ENCODE assay signal across 8 mouse cellular contexts in genomic region chr9:121316621-121317405, GRCm38 (mm10). TPM values are rescaled to one million over a fixed set of nuclear protein-coding genes. Genes with fewer than 3 reads are reported as not detected.
A peak's percentile ranks its signal among the peaks of the same experiment; 100 is the strongest.
DNase-seq lines count a peak whose midpoint lies in the region; ATAC-seq lines count a peak whose summit lies in the region.

No protein-coding gene starts in this region.

- H3K4me1 ChIP-seq in liver, embryonic 16.5 days (ENCODE audit: control insufficient read depth, low read depth, low read length): peaks cover 15% of the 10 kb centered on the region

- H3K27me3 ChIP-seq in liver, embryonic 16.5 days (ENCODE audit: control insufficient read depth, insufficient read depth, low read depth, low read length): no peaks in the 10 kb centered on the region

- H3K4me2 ChIP-seq in liver, embryonic 16.5 days (ENCODE audit: low read depth, low read length): no peak overlapping the region

- no peaks in the 10 kb centered on the region for H3K9me3 ChIP-seq in liver, embryonic 16.5 days (replicated peaks; ENCODE audit: control insufficient read depth, low read length)

- H3K4me3 ChIP-seq in liver, embryonic 16.5 days (ENCODE audit: low read depth, low read length): no peak overlapping the region

- no peak overlapping the region for H3K9ac ChIP-seq in liver, embryonic 16.5 days (ENCODE audit: low read depth, low read length)

- H3K27ac ChIP-seq in liver, embryonic 16.5 days (ENCODE audit: low read length): peak overlapping the region; percentile 58

- peak; percentile 33; the same call in 1 of the 2 replicates for ATAC-seq in liver, embryonic 16.5 days (ENCODE audit: low read depth)
- ATAC-seq in neutrophil, adult 5-6 weeks (ENCODE audit: extremely low read depth, insufficient number of reproducible peaks, low FRiP score, poor library complexity, severe bottlenecking): peak; percentile 49

- 34% methylated on average over 12 of the region's 12 CpGs for WGBS in liver, embryonic 16.5 days (ENCODE audit: insufficient replicate concordance)

- no peaks in the 10 kb centered on the region for H3K36me3 ChIP-seq in liver, embryonic 16.5 days (ENCODE audit: control insufficient read depth, insufficient read depth)

- DNase-seq in B cell, adult 2 months: peak; percentile 44 to 46
- DNase-seq in Muller cell, postnatal 12 days (ENCODE audit: inconsistent ontology term): peak; percentile 56
- DNase-seq in fibroblast of lung, adult 2 months (ENCODE audit: low read depth): peak; percentile 43
- DNase-seq in heart, postnatal 10 days: peak; percentile 76 to 79
- no peak for DNase-seq in layer of hippocampus, postnatal 10 days (ENCODE audit: low spot score in 2 of 2)
- no peak for DNase-seq in left cerebral cortex, adult 11 months (ENCODE audit: low spot score)

- intact Hi-C loops in heart, postnatal 10 days (cut with DNase I): no loop called here

RNA-seq across cellular contexts. Expression of gene Trak1, which starts 19.5 kb away (rescaled TPM):
- 100 to 1,000 TPM; 334 to 336 TPM for total RNA-seq in heart, postnatal 10 days (2021)
- 3.8 and 5.2 TPM in 2 replicates for polyA plus RNA-seq in liver, embryonic 16.5 days (2015; fragmentation: Nextera tagmentation; extraction: Ambion mirVana)
- 45.3 and 51.1 TPM in 2 replicates for total RNA-seq in neutrophil, adult 5-6 weeks (2017)
- total RNA-seq in layer of hippocampus, postnatal 10 days (2021): 100 to 1,000 TPM; 207 to 210 TPM

RNA-seq across cellular contexts. Expression of gene Ulk4, which starts 39.8 kb away (rescaled TPM):
- total RNA-seq in heart, postnatal 10 days (2021): 1 to 10 TPM in 1 of 2 experiments, under 1 TPM in 1; 0.74 to 1.4 TPM
- polyA plus RNA-seq in liver, embryonic 16.5 days (2015; fragmentation: Nextera tagmentation; extraction: Ambion mirVana): 29.5 and 30.8 TPM in 2 replicates
- total RNA-seq in neutrophil, adult 5-6 weeks (2017): 2.9 and 4.0 TPM in 2 replicates
- total RNA-seq in layer of hippocampus, postnatal 10 days (2021): 1 to 10 TPM; 7.7 to 9.6 TPM

Comparison
In these comparisons a context has a peak if more than half of its experiments do, and no peak if none do; other contexts are left out.
1. DNase-seq: peak in B cell, adult 2 months (2 of 2), Muller cell, postnatal 12 days (single experiment), fibroblast of lung, adult 2 months (single experiment) and heart, postnatal 10 days (2 of 2); none in layer of hippocampus, postnatal 10 days (0 of 2) and left cerebral cortex, adult 11 months (single experiment).